Mouse (Mus musculus): ENCODE data around the gene Usp4. TPM values are rescaled to one million over a fixed set of nuclear protein-coding genes. Genes with fewer than 3 reads are reported as not detected.

Gene Usp4
- total and polyA plus RNA-seq, 2 experiments from 2014 or later: 112 to 134 TPM

- no peaks in the 10 kb centered on the region; the same call in 1 of the 2 replicates for H3K36me3 ChIP-seq (ENCODE audit: insufficient read depth)
- H3K27me3 ChIP-seq (ENCODE audit: insufficient read depth, low read length): no peaks in the 10 kb centered on the region
- H3K27ac ChIP-seq (ENCODE audit: low read depth, low read length): no peak overlapping the region
- no peaks in the 10 kb centered on the region for H3K9me3 ChIP-seq (ENCODE audit: low read length)
- ATAC-seq: no peak
- peaks cover 13% of the 10 kb centered on the region for H3K4me1 ChIP-seq (ENCODE audit: insufficient read depth)
- no peak overlapping the region for H3K9ac ChIP-seq
- H3K4me2 ChIP-seq (ENCODE audit: low read depth): no peak overlapping the region
- DNase-seq: no peak
- no peak overlapping the region for H3K4me3 ChIP-seq (ENCODE audit: low read depth, low read length)
- TF ChIP-seq CTCF (IDR thresholded peaks at IDR 0.05; ENCODE audit: low read depth): no peak
These were observed 5.9 kb upstream of the Usp4 start for GRCm38 (mm10) chr9:108341801-108342200.

- no peaks in the 10 kb centered on the region; the same call in 1 of the 2 replicates for H3K36me3 ChIP-seq (ENCODE audit: insufficient read depth)
- WGBS: 48% methylated on average over 5 of the region's 5 CpGs
- H3K9me3 ChIP-seq (ENCODE audit: low read length): no peaks in the 10 kb centered on the region
- ATAC-seq (no peak), DNase-seq (no peak)
- no peak overlapping the region for H3K4me2 ChIP-seq (ENCODE audit: low read depth)
- TF ChIP-seq CTCF (IDR thresholded peaks at IDR 0.05; ENCODE audit: low read depth): no peak
- H3K27me3 ChIP-seq (ENCODE audit: insufficient read depth, low read length): no peaks in the 10 kb centered on the region
- H3K27ac ChIP-seq (ENCODE audit: low read depth, low read length): no peak overlapping the region
- no peak overlapping the region for H3K4me3 ChIP-seq (ENCODE audit: low read depth, low read length)
- peaks cover 13% of the 10 kb centered on the region for H3K4me1 ChIP-seq (ENCODE audit: insufficient read depth)
- H3K9ac ChIP-seq: no peak overlapping the region
These were observed 5.3 kb upstream of the Usp4 start for GRCm38 (mm10) chr9:108342301-108342831.

DNA sequence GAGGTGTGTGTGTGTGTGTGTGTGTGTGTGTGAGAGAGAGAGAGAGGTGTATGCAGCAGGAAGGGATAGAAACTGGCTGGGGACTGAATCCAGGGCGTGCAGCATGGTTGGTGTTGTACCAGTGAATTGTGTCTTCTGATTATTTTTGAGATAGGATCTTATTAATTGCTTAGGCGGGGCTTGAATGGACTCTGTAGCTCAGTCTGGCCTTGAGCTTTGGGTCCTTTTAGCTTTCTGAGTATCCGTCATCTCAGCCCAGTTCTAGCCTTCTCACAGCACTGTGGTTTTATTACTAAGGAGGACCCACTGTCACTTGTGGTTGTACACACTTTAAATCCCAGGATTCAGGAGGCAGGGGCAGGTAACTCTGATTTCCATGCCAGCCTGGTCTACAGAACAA, 4.3 kb upstream of the Usp4 start:
- H3K9ac ChIP-seq: no peak overlapping the region
- no peak overlapping the region for H3K4me3 ChIP-seq (ENCODE audit: low read depth, low read length)
- WGBS: 88% methylated on average over 3 of the region's 3 CpGs
- no peak overlapping the region for H3K27ac ChIP-seq (ENCODE audit: low read depth, low read length)
- DNase-seq (no peak), ATAC-seq (no peak)
- H3K27me3 ChIP-seq (ENCODE audit: insufficient read depth, low read length): no peaks in the 10 kb centered on the region
- no peaks in the 10 kb centered on the region for H3K9me3 ChIP-seq (ENCODE audit: low read length)
- no peak for TF ChIP-seq CTCF (IDR thresholded peaks at IDR 0.05; ENCODE audit: low read depth)
- no peak overlapping the region for H3K4me2 ChIP-seq (ENCODE audit: low read depth)
- H3K36me3 ChIP-seq (ENCODE audit: insufficient read depth): no peaks in the 10 kb centered on the region; the same call in 1 of the 2 replicates
- peaks cover 15% of the 10 kb centered on the region for H3K4me1 ChIP-seq (ENCODE audit: insufficient read depth)

DNA sequence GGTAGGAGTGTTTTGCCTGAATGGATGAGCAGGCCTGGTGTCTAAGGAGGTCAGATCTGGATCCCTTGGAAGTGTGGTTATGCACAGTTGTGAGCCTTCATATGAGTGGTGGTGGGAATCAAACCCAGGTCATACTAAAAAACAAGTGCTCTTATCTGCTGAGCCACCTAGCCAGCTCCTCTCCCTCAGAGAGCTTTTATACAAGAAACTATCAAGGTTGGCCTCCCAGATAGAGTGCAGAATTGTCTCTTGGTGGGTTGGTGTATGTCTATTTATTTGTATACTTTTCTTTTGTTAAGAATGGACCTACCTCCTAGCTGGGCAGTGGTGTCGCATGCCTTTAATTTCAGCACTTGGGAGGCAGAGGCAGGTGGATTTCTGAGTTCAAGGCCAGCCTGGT, 3.8 kb upstream of the Usp4 start:
- no peak overlapping the region for H3K9ac ChIP-seq
- peaks cover 20% of the 10 kb centered on the region for H3K4me1 ChIP-seq (ENCODE audit: insufficient read depth)
- ATAC-seq (no peak), DNase-seq (no peak)
- no peak overlapping the region for H3K4me3 ChIP-seq (ENCODE audit: low read depth, low read length)
- no peaks in the 10 kb centered on the region for H3K9me3 ChIP-seq (ENCODE audit: low read length)
- 97% methylated on average over 1 of the region's 1 CpGs for WGBS
- TF ChIP-seq CTCF (IDR thresholded peaks at IDR 0.05; ENCODE audit: low read depth): no peak
- H3K4me2 ChIP-seq (ENCODE audit: low read depth): no peak overlapping the region
- no peaks in the 10 kb centered on the region for H3K36me3 ChIP-seq (ENCODE audit: insufficient read depth)
- H3K27me3 ChIP-seq (ENCODE audit: insufficient read depth, low read length): no peaks in the 10 kb centered on the region
- H3K27ac ChIP-seq (ENCODE audit: low read depth, low read length): no peak overlapping the region

- WGBS: 88% methylated on average over 4 of the region's 4 CpGs
- DNase-seq (no peak), ATAC-seq (no peak)
- Histone ChIP-seq H3K4me1 (ENCODE audit: insufficient read depth) (peaks cover 23% of the 10 kb centered on the region), H3K9ac (no peak overlapping the region), H3K27ac (ENCODE audit: low read depth, low read length) (no peak overlapping the region), H3K27me3 (ENCODE audit: insufficient read depth, low read length) (no peaks in the 10 kb centered on the region), H3K36me3 (ENCODE audit: insufficient read depth) (no peaks in the 10 kb centered on the region), H3K9me3 (ENCODE audit: low read length) (no peaks in the 10 kb centered on the region), H3K4me3 (ENCODE audit: low read depth, low read length) (no peak overlapping the region), H3K4me2 (ENCODE audit: low read depth) (no peak overlapping the region)
- TF ChIP-seq CTCF (IDR thresholded peaks at IDR 0.05; ENCODE audit: low read depth): no peak
These were observed 3.2 kb upstream of the Usp4 start for GRCm38 (mm10) chr9:108344471-108344870.

- no peak for TF ChIP-seq CTCF (IDR thresholded peaks at IDR 0.05; ENCODE audit: low read depth)
- ATAC-seq: peak; percentile 2; the same call in 1 of the 2 replicates
- Histone ChIP-seq H3K4me1 (ENCODE audit: insufficient read depth) (0 out of 2 replicates have a peak, but pooled peaks cover 11% of the 10 kb centered on the region), H3K27me3 (ENCODE audit: insufficient read depth, low read length) (no peaks in the 10 kb centered on the region), H3K27ac (ENCODE audit: low read depth, low read length) (peak overlapping the region; percentile 90), H3K4me2 (ENCODE audit: low read depth) (peak overlapping the region; percentile 70), H3K9me3 (ENCODE audit: low read length) (no peaks in the 10 kb centered on the region), H3K4me3 (ENCODE audit: low read depth, low read length) (peak overlapping the region; percentile 96), H3K9ac (peak overlapping the region; percentile 92), H3K36me3 (ENCODE audit: insufficient read depth) (peaks cover 13% of the 10 kb centered on the region)
- WGBS: 5% methylated on average over 11 of the region's 11 CpGs
- no peak for DNase-seq
These were observed 629 bp upstream of the Usp4 start for GRCm38 (mm10) chr9:108347024-108347423.

DNA sequence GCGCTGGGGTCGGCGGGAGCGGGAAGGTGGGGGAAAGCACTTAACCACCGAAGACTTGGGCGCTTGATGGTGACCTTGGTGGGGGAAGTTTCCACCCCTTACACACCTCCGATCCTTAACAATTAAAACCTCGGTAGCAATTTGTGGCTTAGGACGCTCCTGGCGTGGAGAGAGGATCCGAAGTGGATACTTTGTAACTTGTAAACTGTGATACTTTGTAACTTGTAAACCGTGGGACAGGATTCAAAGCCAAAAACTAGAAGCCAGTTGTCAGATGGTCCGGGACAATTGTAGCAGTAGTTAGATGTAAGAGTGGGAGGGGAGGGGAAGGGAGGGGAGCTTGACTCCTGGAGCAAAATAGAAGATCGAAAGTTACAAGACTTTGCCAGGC, 632 bp downstream of the Usp4 start:
- no peaks in the 10 kb centered on the region for H3K9me3 ChIP-seq (ENCODE audit: low read length)
- peak overlapping the region; percentile 92 for H3K9ac ChIP-seq
- 6% methylated on average over 14 of the region's 14 CpGs for WGBS
- peak overlapping the region; percentile 96 for H3K4me3 ChIP-seq (ENCODE audit: low read depth, low read length)
- H3K36me3 ChIP-seq (ENCODE audit: insufficient read depth): peaks cover 24% of the 10 kb centered on the region
- ATAC-seq: no peak
- peak overlapping the region; percentile 90 for H3K27ac ChIP-seq (ENCODE audit: low read depth, low read length)
- 0 out of 2 replicates have a peak, but pooled peaks cover 11% of the 10 kb centered on the region for H3K4me1 ChIP-seq (ENCODE audit: insufficient read depth)
- H3K27me3 ChIP-seq (ENCODE audit: insufficient read depth, low read length): no peaks in the 10 kb centered on the region
- no peak for TF ChIP-seq CTCF (IDR thresholded peaks at IDR 0.05; ENCODE audit: low read depth)
- no peak for DNase-seq
- peak overlapping the region; percentile 70 for H3K4me2 ChIP-seq (ENCODE audit: low read depth)

All from forebrain, postnatal 0 days (tissue).